Mouse (Mus musculus): ENCODE results near the gene Cep83. TPM values are rescaled to one million over a fixed set of nuclear protein-coding genes. Genes with fewer than 3 reads are reported as not detected.

Cep83 gene
- polyA plus RNA-seq, 2 experiments = 21.4 to 27.6 TPM

DNA sequence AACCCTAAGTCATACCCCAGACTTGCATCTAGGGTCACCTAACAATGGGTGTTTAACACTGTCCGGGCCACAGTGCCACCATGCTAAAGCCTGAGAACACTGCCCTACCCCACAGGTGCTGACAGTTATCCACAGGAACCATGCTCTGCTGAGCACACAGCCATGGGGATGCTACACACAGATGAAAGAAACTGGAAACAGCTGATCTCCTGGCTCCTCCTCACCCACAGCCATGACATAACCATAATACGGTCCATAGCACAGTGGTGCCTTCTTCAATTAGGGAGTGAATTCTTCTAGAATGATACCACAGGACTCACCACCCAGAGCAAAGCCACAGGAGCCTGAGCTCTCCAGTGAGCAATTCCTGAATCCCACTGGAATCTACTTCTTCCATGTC lies 137.5 kb downstream of the Cep83 start:
- H3K4me1 ChIP-seq (ENCODE audit: control insufficient read depth, insufficient read depth, low read length) = peaks cover 50% of the 10 kb centered on the region
- no peak for DNase-seq (ENCODE audit: low spot score)
- 89% methylated on average over 2 of the region's 2 CpGs for WGBS

DNA sequence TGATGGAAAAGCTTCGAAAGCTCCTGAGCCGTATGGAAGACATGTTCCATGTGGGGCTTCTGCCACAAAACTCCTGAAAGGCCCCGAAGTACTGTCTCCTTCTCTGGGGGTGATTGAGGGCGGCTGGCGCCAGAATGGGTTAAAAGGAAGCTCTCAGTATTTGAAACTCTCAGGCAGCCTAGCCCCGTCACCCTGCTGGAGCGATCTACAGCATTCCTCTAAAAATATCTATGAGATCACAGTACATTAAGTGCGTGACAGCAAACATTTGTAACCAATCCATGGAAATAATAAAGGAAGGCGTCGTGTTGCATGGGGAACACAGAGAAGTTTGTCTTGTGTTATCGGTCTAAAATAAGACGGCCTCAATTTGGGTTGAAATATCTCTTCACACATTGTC lies 138.0 kb downstream of the Cep83 start:
- H3K27me3 ChIP-seq (ENCODE audit: control insufficient read depth, insufficient read depth, low read length) = no peaks in the 10 kb centered on the region
- no peak for DNase-seq (ENCODE audit: low spot score)
- H3K4me3 ChIP-seq (replicated peaks; ENCODE audit: low read length) = no peak overlapping the region
- ATAC-seq (ENCODE audit: low FRiP score, low read depth) = no peak
- H3K27ac ChIP-seq (replicated peaks; ENCODE audit: low read depth, low read length) = no peak overlapping the region
- H3K4me2 ChIP-seq (replicated peaks; ENCODE audit: low read depth, low read length, severe bottlenecking) = no peak overlapping the region
- 67% methylated on average over 12 of the region's 12 CpGs for WGBS
- no peaks in the 10 kb centered on the region for H3K9me3 ChIP-seq (ENCODE audit: control insufficient read depth, low read length)
- peaks cover 50% of the 10 kb centered on the region for H3K4me1 ChIP-seq (ENCODE audit: control insufficient read depth, insufficient read depth, low read length)
- H3K9ac ChIP-seq (ENCODE audit: low read depth, low read length, severe bottlenecking) = no peak overlapping the region
- TF ChIP-seq POLR2A (IDR thresholded peaks at IDR 0.05; ENCODE audit: borderline replicate concordance, extremely low read depth, insufficient read depth, insufficient read length) = no peak
- no peaks in the 10 kb centered on the region for H3K36me3 ChIP-seq (ENCODE audit: control insufficient read depth, insufficient read depth, low read length)

More for the DNA sequence above, 137.5 kb downstream of the Cep83 start:
- Histone ChIP-seq H3K27ac (replicated peaks; ENCODE audit: low read depth, low read length) (no peak overlapping the region), H3K27me3 (ENCODE audit: control insufficient read depth, insufficient read depth, low read length) (no peaks in the 10 kb centered on the region), H3K4me2 (replicated peaks; ENCODE audit: low read depth, low read length, severe bottlenecking) (no peak overlapping the region), H3K4me3 (replicated peaks; ENCODE audit: low read length) (no peak overlapping the region), H3K36me3 (ENCODE audit: control insufficient read depth, insufficient read depth, low read length) (no peaks in the 10 kb centered on the region), H3K9me3 (ENCODE audit: control insufficient read depth, low read length) (no peaks in the 10 kb centered on the region), H3K9ac (ENCODE audit: low read depth, low read length, severe bottlenecking) (no peak overlapping the region)
- ATAC-seq (ENCODE audit: low FRiP score, low read depth) = no peak
- TF ChIP-seq POLR2A (IDR thresholded peaks at IDR 0.05; ENCODE audit: borderline replicate concordance, extremely low read depth, insufficient read depth, insufficient read length) = no peak

DNA sequence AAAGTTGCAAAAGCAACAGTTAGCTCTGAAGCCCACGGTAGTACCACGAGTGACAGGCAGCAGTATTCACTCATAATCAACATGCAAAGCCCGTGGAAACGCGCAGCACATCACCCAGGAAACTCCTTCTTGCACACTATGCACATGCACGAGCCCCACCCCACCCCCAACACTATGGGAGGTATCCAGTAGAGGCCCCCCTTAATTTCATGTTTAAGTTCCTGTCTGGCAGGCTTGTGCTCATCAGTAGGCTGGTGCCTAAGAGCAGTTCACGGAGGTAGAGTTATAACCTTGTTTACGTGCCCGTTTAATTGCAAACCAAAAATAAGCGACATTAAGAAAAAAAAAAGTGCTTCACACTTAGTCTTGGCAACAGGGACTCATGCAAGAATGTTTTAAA lies 138.9 kb downstream of the Cep83 start:
- Histone ChIP-seq H3K27me3 (ENCODE audit: control insufficient read depth, insufficient read depth, low read length) (no peaks in the 10 kb centered on the region), H3K36me3 (ENCODE audit: control insufficient read depth, insufficient read depth, low read length) (no peaks in the 10 kb centered on the region), H3K27ac (replicated peaks; ENCODE audit: low read depth, low read length) (no peak overlapping the region), H3K9me3 (ENCODE audit: control insufficient read depth, low read length) (no peaks in the 10 kb centered on the region), H3K9ac (ENCODE audit: low read depth, low read length, severe bottlenecking) (no peak overlapping the region), H3K4me2 (replicated peaks; ENCODE audit: low read depth, low read length, severe bottlenecking) (no peak overlapping the region), H3K4me3 (replicated peaks; ENCODE audit: low read length) (no peak overlapping the region), H3K4me1 (ENCODE audit: control insufficient read depth, insufficient read depth, low read length) (peaks cover 50% of the 10 kb centered on the region)
- no peak for TF ChIP-seq POLR2A (IDR thresholded peaks at IDR 0.05; ENCODE audit: borderline replicate concordance, extremely low read depth, insufficient read depth, insufficient read length)
- 67% methylated on average over 10 of the region's 10 CpGs for WGBS
- DNase-seq (ENCODE audit: low spot score) = no peak
- ATAC-seq (ENCODE audit: low FRiP score, low read depth) = no peak

DNA sequence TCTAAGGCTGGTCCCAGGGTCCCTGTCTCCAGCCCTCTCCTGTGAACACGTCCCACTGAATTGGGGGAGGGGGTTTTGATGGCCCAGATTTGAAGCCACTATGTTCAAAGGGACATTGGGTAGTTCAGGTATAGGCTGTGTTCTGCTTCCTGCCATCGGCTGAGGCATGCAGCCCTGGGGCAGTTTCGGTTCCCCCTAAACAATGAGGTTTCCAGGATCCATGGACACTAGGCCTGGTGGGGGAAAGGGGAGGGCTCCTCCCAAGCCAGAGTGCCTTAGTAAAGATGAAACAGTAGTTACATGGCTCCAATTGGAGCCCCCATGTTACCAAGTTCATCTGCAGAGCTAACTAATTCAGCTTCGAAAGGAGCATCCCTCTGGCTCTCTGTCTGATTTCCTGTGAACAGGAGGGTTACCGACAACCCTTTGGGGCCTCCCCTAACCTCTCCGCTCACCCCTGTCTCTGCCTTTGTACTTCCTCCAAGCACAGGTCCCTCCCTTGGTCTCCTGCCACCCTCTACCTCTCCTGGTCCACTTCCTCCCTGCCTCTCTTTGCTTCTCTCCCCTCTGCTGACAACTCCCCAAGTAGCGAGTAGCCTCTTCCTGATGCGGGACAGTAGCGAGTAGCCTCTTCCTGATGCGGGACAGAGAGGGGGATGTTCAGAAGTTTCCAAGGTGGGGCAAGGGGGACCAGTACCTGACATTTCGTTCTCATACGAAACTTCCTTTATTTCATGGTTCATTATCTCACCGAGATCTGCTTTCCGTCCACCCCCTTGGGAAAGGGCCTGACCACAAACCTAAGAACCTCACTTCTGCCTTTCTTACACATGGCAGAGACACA lies 139.7 kb downstream of the Cep83 start:
- no peaks in the 10 kb centered on the region for H3K9me3 ChIP-seq (ENCODE audit: control insufficient read depth, low read length)
- no peaks in the 10 kb centered on the region for H3K36me3 ChIP-seq (ENCODE audit: control insufficient read depth, insufficient read depth, low read length)
- no peak overlapping the region for H3K4me3 ChIP-seq (replicated peaks; ENCODE audit: low read length)
- WGBS = 80% methylated on average over 14 of the region's 14 CpGs
- no peak for TF ChIP-seq POLR2A (IDR thresholded peaks at IDR 0.05; ENCODE audit: borderline replicate concordance, extremely low read depth, insufficient read depth, insufficient read length)
- H3K27ac ChIP-seq (replicated peaks; ENCODE audit: low read depth, low read length) = no peak overlapping the region
- no peak overlapping the region for H3K9ac ChIP-seq (ENCODE audit: low read depth, low read length, severe bottlenecking)
- no peak for DNase-seq (ENCODE audit: low spot score)
- H3K27me3 ChIP-seq (ENCODE audit: control insufficient read depth, insufficient read depth, low read length) = no peaks in the 10 kb centered on the region
- peaks cover 50% of the 10 kb centered on the region for H3K4me1 ChIP-seq (ENCODE audit: control insufficient read depth, insufficient read depth, low read length)
- H3K4me2 ChIP-seq (replicated peaks; ENCODE audit: low read depth, low read length, severe bottlenecking) = no peak overlapping the region
- ATAC-seq (ENCODE audit: low FRiP score, low read depth) = no peak

DNA sequence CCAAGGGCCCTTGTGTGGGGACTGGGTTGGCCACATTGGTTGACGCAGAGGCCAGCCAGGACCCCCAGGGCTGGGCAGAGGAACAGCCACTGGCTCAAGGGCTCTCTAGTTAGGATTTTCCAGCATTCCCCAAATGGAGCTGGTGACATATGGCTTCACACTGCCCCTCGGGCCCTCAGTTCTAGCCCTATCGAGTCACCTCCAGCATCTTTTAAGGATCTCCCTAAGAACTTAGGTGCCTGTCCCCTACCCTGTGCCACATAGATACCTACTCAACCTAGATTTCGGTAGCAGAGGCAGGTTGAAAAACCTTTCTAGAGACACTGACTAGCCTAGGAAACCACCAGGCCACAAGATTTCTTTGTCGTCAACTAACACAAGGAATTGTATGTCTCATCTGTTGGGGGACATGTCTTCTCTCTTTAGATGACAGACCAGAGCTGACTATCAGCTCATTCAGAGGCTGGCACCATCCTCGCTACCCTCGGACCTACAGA lies 140.3 kb downstream of the Cep83 start:
- no peak for ATAC-seq (ENCODE audit: low FRiP score, low read depth)

More for the DNA sequence above, 140.3 kb downstream of the Cep83 start:
- Histone ChIP-seq H3K4me1 (ENCODE audit: control insufficient read depth, insufficient read depth, low read length) (peaks cover 44% of the 10 kb centered on the region), H3K4me3 (replicated peaks; ENCODE audit: low read length) (no peak overlapping the region), H3K27ac (replicated peaks; ENCODE audit: low read depth, low read length) (no peak overlapping the region), H3K9ac (ENCODE audit: low read depth, low read length, severe bottlenecking) (no peak overlapping the region), H3K9me3 (ENCODE audit: control insufficient read depth, low read length) (no peaks in the 10 kb centered on the region), H3K36me3 (ENCODE audit: control insufficient read depth, insufficient read depth, low read length) (no peaks in the 10 kb centered on the region), H3K27me3 (ENCODE audit: control insufficient read depth, insufficient read depth, low read length) (no peaks in the 10 kb centered on the region), H3K4me2 (replicated peaks; ENCODE audit: low read depth, low read length, severe bottlenecking) (no peak overlapping the region)
- no peak for DNase-seq (ENCODE audit: low spot score)
- 91% methylated on average over 7 of the region's 7 CpGs for WGBS
- TF ChIP-seq POLR2A (IDR thresholded peaks at IDR 0.05; ENCODE audit: borderline replicate concordance, extremely low read depth, insufficient read depth, insufficient read length) = no peak

All from limb, embryonic 14.5 days (tissue).